Comparison of ENCODE assay signal across 26 mouse cellular contexts in the genomic region with DNA sequence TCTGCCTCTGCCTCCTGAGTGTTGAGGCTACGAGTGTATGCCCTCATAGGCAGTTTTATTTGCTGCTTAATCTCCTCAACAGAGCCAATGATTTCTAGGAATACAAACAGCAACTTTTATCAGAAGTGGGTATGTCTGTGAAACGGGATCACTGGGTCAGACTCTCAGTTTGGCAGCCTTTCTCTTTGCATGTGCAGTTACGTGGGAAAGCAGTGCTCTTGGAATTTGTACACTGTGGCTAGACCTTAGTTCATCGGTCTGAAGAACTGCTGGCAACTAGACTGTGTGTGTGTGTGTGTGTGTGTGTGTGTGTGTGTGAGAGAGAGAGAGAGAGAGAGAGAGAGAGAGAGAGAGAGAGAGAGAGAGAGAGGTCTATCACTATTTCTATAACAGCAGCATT. TPM values are rescaled to one million over a fixed set of nuclear protein-coding genes. Genes with fewer than 3 reads are reported as not detected.
A peak's percentile ranks its signal among the peaks of the same experiment; 100 is the strongest.
DNase-seq lines count a peak whose midpoint lies in the region; ATAC-seq and TF ChIP-seq lines count a peak whose summit lies in the region.
"Had no signal": no experiment of that assay in that cellular context is flagged by ENCODE, and none has a peak within 500 bp of the region (broad histone marks: within the 10 kb centered on the region; RNA-seq: fewer than 3 reads in every experiment).

No protein-coding gene starts in this region.

- H3K27me3 ChIP-seq in kidney, adult 2 months (replicated peaks; ENCODE audit: control insufficient read depth, insufficient read depth, low read length), result no peaks in the 10 kb centered on the region
- no peaks in the 10 kb centered on the region for H3K27me3 ChIP-seq in liver, adult 2 months (ENCODE audit: control insufficient read depth, insufficient read depth, low read length)
- no peaks in the 10 kb centered on the region for H3K27me3 ChIP-seq in liver, embryonic 12.5 days (replicated peaks)
- H3K27me3 ChIP-seq: embryonic facial prominence, embryonic 12.5 days; embryonic facial prominence, embryonic 15.5 days; heart, embryonic 15.5 days; hindbrain, embryonic 13.5 days had no signal

- H3K36me3 ChIP-seq in kidney, adult 2 months (ENCODE audit: control insufficient read depth, insufficient read depth, low read length), result no peaks in the 10 kb centered on the region
- no peaks in the 10 kb centered on the region for H3K36me3 ChIP-seq in liver, adult 2 months (ENCODE audit: control insufficient read depth, insufficient read depth, low read length)
- H3K36me3 ChIP-seq in liver, embryonic 12.5 days, result no peaks in the 10 kb centered on the region
- H3K36me3 ChIP-seq: embryonic facial prominence, embryonic 15.5 days; heart, embryonic 15.5 days had no signal

- H3K79me2 ChIP-seq in liver, adult 2 months (ENCODE audit: control insufficient read depth, insufficient read depth, low read length), result no peaks in the 10 kb centered on the region

- intact Hi-C loops in gastrocnemius, adult 2 months (cut with DNase I), result no loop called here

- H3K27ac ChIP-seq in gastrocnemius, adult 2 months, result 0 out of 2 replicates have a peak overlapping the region, but pooled peaks have one; percentile 28
- H3K27ac ChIP-seq in kidney, adult 2 months (ENCODE audit: insufficient read depth, low read depth, low read length), result no peak overlapping the region
- no peak overlapping the region for H3K27ac ChIP-seq in liver, adult 2 months (replicated peaks; ENCODE audit: insufficient read depth, low read depth, low read length)
- H3K27ac ChIP-seq in liver, embryonic 12.5 days, result no peak overlapping the region
- H3K27ac ChIP-seq: embryonic facial prominence, embryonic 12.5 days; embryonic facial prominence, embryonic 15.5 days; heart, embryonic 15.5 days; hindbrain, embryonic 10.5 days; hindbrain, embryonic 13.5 days had no signal

- no peak overlapping the region for H3K9ac ChIP-seq in liver, adult 2 months (ENCODE audit: low read depth, low read length)
- no peak overlapping the region for H3K9ac ChIP-seq in liver, embryonic 12.5 days
- H3K9ac ChIP-seq: embryonic facial prominence, embryonic 12.5 days; embryonic facial prominence, embryonic 15.5 days; forebrain, postnatal 0 days; heart, embryonic 15.5 days; hindbrain, embryonic 13.5 days had no signal

- 34% methylated on average over 4 of the region's 4 CpGs for WGBS in kidney, adult 2 months
- WGBS in liver, adult 2 months, result 11% methylated on average over 4 of the region's 4 CpGs
- 57% methylated on average over 4 of the region's 4 CpGs for WGBS in liver, embryonic 12.5 days (ENCODE audit: insufficient replicate concordance)

- TF ChIP-seq POLR2A in kidney, adult 2 months (IDR thresholded peaks at IDR 0.05; ENCODE audit: low read depth, low read length), result no peak
- TF ChIP-seq POLR2A in liver, adult 2 months (IDR thresholded peaks at IDR 0.05; ENCODE audit: extremely low read depth, insufficient read depth, low read length), result no peak

- no peaks in the 10 kb centered on the region for H3K9me3 ChIP-seq in liver, embryonic 12.5 days (replicated peaks)
- H3K9me3 ChIP-seq: embryonic facial prominence, embryonic 12.5 days; embryonic facial prominence, embryonic 15.5 days; heart, embryonic 15.5 days; hindbrain, embryonic 10.5 days; hindbrain, embryonic 13.5 days had no signal

- H3K4me3 ChIP-seq in gastrocnemius, adult 2 months, result no peak overlapping the region
- no peak overlapping the region for H3K4me3 ChIP-seq in kidney, adult 2 months (ENCODE audit: insufficient read depth, low read depth, low read length)
- no peak overlapping the region for H3K4me3 ChIP-seq in liver, adult 2 months (ENCODE audit: insufficient read depth, low read depth, low read length)
- no peak overlapping the region for H3K4me3 ChIP-seq in liver, embryonic 12.5 days
- H3K4me3 ChIP-seq: embryonic facial prominence, embryonic 12.5 days; embryonic facial prominence, embryonic 15.5 days; heart, embryonic 15.5 days; hindbrain, embryonic 10.5 days; hindbrain, embryonic 13.5 days had no signal

- ATAC-seq in liver, embryonic 12.5 days, result no peak
- ATAC-seq: CD4-positive, CD25-positive, alpha-beta regulatory T cell, adult 4 months; forebrain, embryonic 14.5 days; forebrain, postnatal 0 days; hindbrain, embryonic 16.5 days; intestine, postnatal 0 days had no signal

- no peak for TF ChIP-seq CTCF in gastrocnemius, adult 2 months (IDR thresholded peaks at IDR 0.05)
- no peak for TF ChIP-seq CTCF in kidney, adult 2 months (conservative IDR thresholded peaks at IDR 0.05; ENCODE audit: insufficient read depth, insufficient read length, low read depth, low read length)
- TF ChIP-seq CTCF in liver, adult 2 months (IDR thresholded peaks at IDR 0.05; ENCODE audit: low read depth, low read length), result no peak

- no peak for DNase-seq in gastrocnemius, adult 2 months
- DNase-seq in gastrocnemius, adult 18-20 months (ENCODE audit: low spot score), result no peak
- DNase-seq in kidney, adult 2 months, result peak; percentile 68
- no peak for DNase-seq in kidney, adult 11 months
- peak; percentile 86 for DNase-seq in liver, adult 2 months (ENCODE audit: extremely low read depth, low read depth, low spot score)
- DNase-seq: adrenal gland, postnatal 36 days; cerebellum, adult 18-20 months; cerebellum, adult 9-11 months; cerebellum, postnatal 25 days; forebrain, postnatal 0 days; gastrocnemius, postnatal 10 days; gastrocnemius, postnatal 36 days; heart, postnatal 10 days; heart, postnatal 36 days had no signal

- H3K4me1 ChIP-seq in kidney, adult 2 months (ENCODE audit: control insufficient read depth, insufficient read depth, low read length), result peaks cover 7% of the 10 kb centered on the region
- no peaks in the 10 kb centered on the region for H3K4me1 ChIP-seq in liver, adult 2 months (ENCODE audit: control insufficient read depth, insufficient read depth, low read length)
- H3K4me1 ChIP-seq in liver, embryonic 12.5 days, result no peaks in the 10 kb centered on the region

- H3K4me2 ChIP-seq in liver, embryonic 12.5 days, result no peak overlapping the region
- H3K4me2 ChIP-seq: embryonic facial prominence, embryonic 12.5 days; embryonic facial prominence, embryonic 15.5 days; heart, embryonic 11.5 days; heart, embryonic 15.5 days; hindbrain, embryonic 13.5 days had no signal

RNA-seq across cellular contexts. Expression of a gene that starts 15.9 kb away (rescaled TPM):
- 10 to 100 TPM; 20.9 to 27.4 TPM for total RNA-seq in gastrocnemius, adult 2 months (2021)
- total RNA-seq in gastrocnemius, adult 18-20 months (2021), result 10 to 100 TPM; 20.8 to 24.5 TPM
- 8.7 and 10.2 TPM in 2 replicates for polyA plus RNA-seq in kidney, adult 2 months (2012; rRNA removed)
- total RNA-seq in liver, adult 2 months (2014; rRNA removed), result 0.18 and 0.27 TPM in 2 replicates
- 0.22 and 0.41 TPM in 2 replicates for polyA plus RNA-seq in liver, adult 2 months (2012; rRNA removed)
- 0.33 and 0.38 TPM in 2 replicates for polyA plus RNA-seq in liver, embryonic 12.5 days (2016; fragmentation: Nextera tagmentation; extraction: Ambion mirVana)
- total RNA-seq: MEL had no signal
- polyA plus RNA-seq: CD4-positive, CD25-positive, alpha-beta regulatory T cell, adult 4 months had no signal

Comparison
In these comparisons a context has a peak if more than half of its experiments do, and no peak if none do; other contexts are left out.
1. DNase-seq: peak in kidney, adult 2 months (single experiment) and liver, adult 2 months (single experiment); none in gastrocnemius, adult 2 months (single experiment), gastrocnemius, adult 18-20 months (single experiment) and kidney, adult 11 months (single experiment).
2. RNA of a gene that starts 15.9 kb away (total RNA-seq): 20.9 to 27.4 TPM in gastrocnemius, adult 2 months and 20.8 to 24.5 TPM in gastrocnemius, adult 18-20 months; 0.18 to 0.27 TPM in liver, adult 2 months; every median in the first group is over 10 times any median in the second.